Mouse (Mus musculus): Measurements from ENCODE around the gene Sgca. TPM values are rescaled to one million over a fixed set of nuclear protein-coding genes. Genes with fewer than 3 reads are reported as not detected.
A peak's percentile ranks its signal among the peaks of the same experiment; 100 is the strongest.
"Not testable (repeated sequence)": the region's sequence is repeated elsewhere in the genome, so short reads cannot be mapped to it uniquely, and the experiment has no call there.

Gene Sgca
- total RNA-seq, 2 experiments from 2014 or later, result 252 to 278 TPM

- H3K27ac ChIP-seq, result peak overlapping the region; percentile 97
- intact Hi-C loops (cut with DNase I), result no loop called here
- TF ChIP-seq CTCF (IDR thresholded peaks at IDR 0.05), result no peak
- peak overlapping the region; percentile 77 for H3K4me3 ChIP-seq
- peak; percentile 87 for DNase-seq
Measured at GRCm38 (mm10) chr11:94973313-94973712, 2.8 kb downstream of the Sgca start.

- TF ChIP-seq CTCF (IDR thresholded peaks at IDR 0.05), result no peak
- H3K27ac ChIP-seq, result peak overlapping the region; percentile 97
- intact Hi-C loops (cut with DNase I), result no loop called here
- H3K4me3 ChIP-seq, result peak overlapping the region; percentile 77
- peak; percentile 54 for DNase-seq
Measured at GRCm38 (mm10) chr11:94972887-94973286, 3.2 kb downstream of the Sgca start.

- H3K4me3 ChIP-seq, result peak overlapping the region; percentile 77
- intact Hi-C loops (cut with DNase I), result no loop called here
- no peak for DNase-seq
- no peak for TF ChIP-seq CTCF (IDR thresholded peaks at IDR 0.05)
- peak overlapping the region; percentile 97 for H3K27ac ChIP-seq
Measured at GRCm38 (mm10) chr11:94971895-94972615, 4.1 kb downstream of the Sgca start.

- intact Hi-C loops (cut with DNase I), result loop anchor here (1.0 kb wide), 1 partner anchor 31 kb away; no protein-coding TSS in a partner anchor
- peak; percentile 71 for TF ChIP-seq CTCF (IDR thresholded peaks at IDR 0.05)
- DNase-seq, result peak; percentile 76
Measured at GRCm38 (mm10) chr11:94970210-94970943, 5.8 kb downstream of the Sgca start.

GRCm38 (mm10) chr11:94969709-94970108, 6.4 kb downstream of the Sgca start:
- intact Hi-C loops (cut with DNase I), result loop anchor here (1.0 kb wide), 1 partner anchor 30 kb away; no protein-coding TSS in a partner anchor
- DNase-seq, H3K4me3 ChIP-seq, H3K27ac ChIP-seq: not testable (repeated sequence)

More at GRCm38 (mm10) chr11:94970210-94970943, 5.8 kb downstream of the Sgca start:
- Histone ChIP-seq H3K27ac (no peak overlapping the region), H3K4me3 (no peak overlapping the region)

- Histone ChIP-seq H3K4me3 (no peak overlapping the region), H3K27ac (no peak overlapping the region)
- no peak for DNase-seq
- TF ChIP-seq CTCF (IDR thresholded peaks at IDR 0.05), result no peak
- intact Hi-C loops (cut with DNase I), result no loop called here
Measured at GRCm38 (mm10) chr11:94968187-94968586, 7.9 kb downstream of the Sgca start.

GRCm38 (mm10) chr11:94967419-94967818, 8.7 kb downstream of the Sgca start, which contains the start of gene Hils1:
Gene Hils1 (plus strand): TSS chr11:94967593.
- no peak for TF ChIP-seq CTCF (IDR thresholded peaks at IDR 0.05)
- Histone ChIP-seq H3K27ac (no peak within 1 kb of the TSS), H3K4me3 (no peak within 1 kb of the TSS)
- no peak for DNase-seq
- intact Hi-C loops (cut with DNase I), result no loop called here

GRCm38 (mm10) chr11:94962534-94963101, 13.5 kb downstream of the Sgca start:
- peak overlapping the region; percentile 57 for H3K27ac ChIP-seq
- TF ChIP-seq CTCF (IDR thresholded peaks at IDR 0.05), result no peak
- intact Hi-C loops (cut with DNase I), result no loop called here
- no peak for DNase-seq
- no peak overlapping the region for H3K4me3 ChIP-seq

GRCm38 (mm10) chr11:94958065-94958858, 17.9 kb downstream of the Sgca start:
- peak overlapping the region; percentile 52 for H3K4me3 ChIP-seq
- peak; percentile 94 for DNase-seq
- H3K27ac ChIP-seq, result peak overlapping the region; percentile 87
- intact Hi-C loops (cut with DNase I), result no loop called here
- no peak for TF ChIP-seq CTCF (IDR thresholded peaks at IDR 0.05)

GRCm38 (mm10) chr11:94957693-94958064, 18.4 kb downstream of the Sgca start:
- intact Hi-C loops (cut with DNase I), result no loop called here
- peak overlapping the region; percentile 52 for H3K4me3 ChIP-seq
- TF ChIP-seq CTCF (IDR thresholded peaks at IDR 0.05), result no peak
- DNase-seq, result peak; percentile 79
- peak overlapping the region; percentile 87 for H3K27ac ChIP-seq

GRCm38 (mm10) chr11:94955103-94955502, 21.0 kb downstream of the Sgca start:
- DNase-seq, result no peak
- H3K4me3 ChIP-seq, result peak overlapping the region; percentile 32; the same call in 1 of the 2 replicates
- H3K27ac ChIP-seq, result peak overlapping the region; percentile 59
- intact Hi-C loops (cut with DNase I), result no loop called here
- TF ChIP-seq CTCF (IDR thresholded peaks at IDR 0.05), result no peak

- Histone ChIP-seq H3K4me3 (no peak overlapping the region), H3K27ac (0 out of 2 replicates have a peak overlapping the region, but pooled peaks have one; percentile 1)
- intact Hi-C loops (cut with DNase I), result no loop called here
- no peak for TF ChIP-seq CTCF (IDR thresholded peaks at IDR 0.05)
- DNase-seq, result no peak
Measured at GRCm38 (mm10) chr11:94952169-94952568, 24.0 kb downstream of the Sgca start.
